Mouse (Mus musculus) forebrain, embryonic 14.5 days (tissue): ENCODE measurements around the gene Greb1. TPM values are rescaled to one million over a fixed set of nuclear protein-coding genes. Genes with fewer than 3 reads are reported as not detected.

ENCODE experiments used
- ATAC-seq: fragments of 200-750 bp; cut with Nextera tagmentation; 2 replicates; pipeline ENCODE4 v1.8.0; 2017; ENCODE audit warnings: mild to moderate bottlenecking, moderate library complexity
- DNase-seq: peaks from one replicate; pipeline ENCODE4 v3.0.0-alpha.2; 2015; ENCODE audit warnings: low spot score
- H3K27ac ChIP-seq: fragments of 300-500 bp; sonication (generic); 2 replicates; pipeline ENCODE4 v1.5.1; 2014; ENCODE audit warnings: low read depth, mild to moderate bottlenecking, control low read depth, low read length, moderate library complexity
- H3K27me3 ChIP-seq: fragments of 300-500 bp; sonication (generic); replicated peaks from 2 replicates; pipeline ENCODE4 v1.6.1; 2014; ENCODE audit warnings: low read length, control low read depth, mixed read lengths; ENCODE audit not compliant: control insufficient read depth, insufficient read depth
- H3K36me3 ChIP-seq: fragments of 300-500 bp; sonication (generic); 2 replicates; pipeline ENCODE4 v1.6.1; 2014; ENCODE audit warnings: low read length, control low read depth; ENCODE audit not compliant: control insufficient read depth, insufficient read depth
- H3K4me1 ChIP-seq: fragments of 300-500 bp; sonication (generic); 2 replicates; pipeline ENCODE4 v1.6.1; 2014; ENCODE audit warnings: antibody characterized with exemption, low read length, control low read depth; ENCODE audit not compliant: control insufficient read depth, insufficient read depth
- H3K4me2 ChIP-seq: fragments of 300-500 bp; sonication (generic); 2 replicates; pipeline ENCODE4 v1.6.1; 2014; ENCODE audit warnings: mild to moderate bottlenecking, control low read depth, low read length
- H3K4me3 ChIP-seq: fragments of 300-500 bp; sonication (generic); 2 replicates; pipeline ENCODE4 v1.5.1; 2014; ENCODE audit warnings: low read depth, low read length, control low read depth
- H3K9ac ChIP-seq: fragments of 300-500 bp; sonication (generic); 2 replicates; pipeline ENCODE4 v1.6.1; 2014; ENCODE audit warnings: mild to moderate bottlenecking, low read length, control low read depth, moderate library complexity
- H3K9me3 ChIP-seq: fragments of 300-500 bp; sonication (generic); replicated peaks from 2 replicates; pipeline ENCODE4 v1.6.1; 2016; ENCODE audit warnings: low read length, control low read depth, mixed read lengths; ENCODE audit not compliant: control insufficient read depth
- WGBS: fragments of 180-500 bp; shearing (Covaris S2); extraction: QIAGEN DNeasy Blood & Tissue Kit; methylation state at CpG from one replicate; pipeline ENCODE4 v1.1.7; 2014; 5-methylcytosine and 5-hydroxymethylcytosine counted together
- polyA plus RNA-seq: library from polyadenylated mRNA; unstranded; fragments of >200 nt; fragmentation: Nextera tagmentation; extraction: Ambion mirVana; gene quantifications from 2 replicates; pipeline ENCODE4 v1.2.1, GENCODE M21; 2014

Greb1 gene
- polyA plus RNA-seq, 1 experiment from 2014 or later, result 0.17 TPM

DNA sequence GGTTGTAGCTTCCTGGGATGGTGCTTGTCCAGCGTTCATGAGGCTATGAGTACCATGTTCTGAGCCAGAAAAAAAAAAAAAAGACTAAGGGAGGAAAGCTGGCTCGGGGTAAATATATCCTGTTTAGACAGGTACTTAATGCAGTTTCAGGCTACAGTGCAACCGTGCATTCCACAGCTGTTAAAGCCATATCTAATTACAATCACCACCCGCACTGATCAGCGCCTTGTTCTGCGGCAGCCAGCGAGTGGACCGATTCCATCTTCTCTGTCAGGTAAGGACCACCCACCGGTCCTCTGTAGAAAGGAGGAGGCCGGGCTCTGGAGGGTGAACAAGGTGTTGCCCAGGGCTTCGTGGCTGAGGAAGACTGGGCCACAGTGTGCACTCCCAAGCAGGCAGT is 34.0 kb upstream of the Greb1 start:
- WGBS, result 79% methylated on average over 11 of the region's 11 CpGs
- no peak overlapping the region for H3K9ac ChIP-seq
- no peaks in the 10 kb centered on the region for H3K36me3 ChIP-seq
- no peaks in the 10 kb centered on the region for H3K27me3 ChIP-seq
- no peak overlapping the region for H3K27ac ChIP-seq
- no peaks in the 10 kb centered on the region for H3K4me1 ChIP-seq
- ATAC-seq (no peak), DNase-seq (no peak)
- H3K4me3 ChIP-seq, result no peak overlapping the region
- H3K9me3 ChIP-seq, result no peaks in the 10 kb centered on the region
- no peak overlapping the region for H3K4me2 ChIP-seq

DNA sequence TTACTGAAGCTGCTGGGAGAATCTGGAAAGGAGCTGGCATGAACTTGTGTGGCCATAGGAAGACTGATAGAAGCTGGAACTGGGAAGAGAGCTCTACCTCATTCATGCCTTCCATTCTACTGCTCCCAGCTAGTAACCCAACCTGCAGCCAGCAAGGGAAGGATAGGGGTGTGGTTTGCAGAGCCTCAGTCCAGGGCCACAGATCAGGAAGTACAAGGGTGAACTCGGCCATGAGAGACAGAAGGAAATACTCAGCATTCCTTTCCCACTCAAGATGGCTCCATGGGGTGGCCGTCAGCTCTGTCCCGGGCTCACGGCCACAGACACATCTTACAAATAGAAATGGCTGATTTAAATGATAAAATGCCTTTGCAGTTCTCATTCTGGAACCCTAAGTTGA is 30.4 kb upstream of the Greb1 start:
- Histone ChIP-seq H3K4me2 (no peak overlapping the region), H3K4me1 (no peaks in the 10 kb centered on the region), H3K9me3 (no peaks in the 10 kb centered on the region), H3K27ac (no peak overlapping the region), H3K9ac (no peak overlapping the region), H3K4me3 (no peak overlapping the region), H3K27me3 (no peaks in the 10 kb centered on the region), H3K36me3 (peaks cover 17% of the 10 kb centered on the region; the same call in 1 of the 2 replicates)
- ATAC-seq, result no peak
- DNase-seq, result no peak
- WGBS, result 87% methylated on average over 4 of the region's 4 CpGs

- Histone ChIP-seq H3K4me2 (no peak overlapping the region), H3K9me3 (no peaks in the 10 kb centered on the region), H3K9ac (no peak overlapping the region), H3K4me1 (no peaks in the 10 kb centered on the region), H3K27me3 (no peaks in the 10 kb centered on the region), H3K4me3 (no peak overlapping the region), H3K27ac (no peak overlapping the region), H3K36me3 (peaks cover 30% of the 10 kb centered on the region)
- 89% methylated on average over 2 of the region's 2 CpGs for WGBS
- DNase-seq (no peak), ATAC-seq (no peak)
Observed at GRCm38 (mm10) chr12:16829785-16830184, 29.1 kb upstream of the Greb1 start.

- Histone ChIP-seq H3K9me3 (no peaks in the 10 kb centered on the region), H3K27ac (no peak overlapping the region), H3K36me3 (peaks cover 42% of the 10 kb centered on the region), H3K4me3 (no peak overlapping the region), H3K4me2 (no peak overlapping the region), H3K4me1 (no peaks in the 10 kb centered on the region), H3K27me3 (no peaks in the 10 kb centered on the region), H3K9ac (no peak overlapping the region)
- no peak for DNase-seq
- ATAC-seq, result no peak
- 90% methylated on average over 6 of the region's 6 CpGs for WGBS
Observed at GRCm38 (mm10) chr12:16828505-16828904, 27.8 kb upstream of the Greb1 start.

- Histone ChIP-seq H3K9ac (no peak overlapping the region), H3K27ac (no peak overlapping the region), H3K4me3 (no peak overlapping the region), H3K4me1 (no peaks in the 10 kb centered on the region), H3K27me3 (no peaks in the 10 kb centered on the region), H3K4me2 (no peak overlapping the region), H3K9me3 (no peaks in the 10 kb centered on the region), H3K36me3 (peaks cover 77% of the 10 kb centered on the region)
- 96% methylated on average over 1 of the region's 1 CpGs for WGBS
- no peak for DNase-seq
- ATAC-seq, result no peak
Observed at GRCm38 (mm10) chr12:16823701-16824100, 23.0 kb upstream of the Greb1 start.

DNA sequence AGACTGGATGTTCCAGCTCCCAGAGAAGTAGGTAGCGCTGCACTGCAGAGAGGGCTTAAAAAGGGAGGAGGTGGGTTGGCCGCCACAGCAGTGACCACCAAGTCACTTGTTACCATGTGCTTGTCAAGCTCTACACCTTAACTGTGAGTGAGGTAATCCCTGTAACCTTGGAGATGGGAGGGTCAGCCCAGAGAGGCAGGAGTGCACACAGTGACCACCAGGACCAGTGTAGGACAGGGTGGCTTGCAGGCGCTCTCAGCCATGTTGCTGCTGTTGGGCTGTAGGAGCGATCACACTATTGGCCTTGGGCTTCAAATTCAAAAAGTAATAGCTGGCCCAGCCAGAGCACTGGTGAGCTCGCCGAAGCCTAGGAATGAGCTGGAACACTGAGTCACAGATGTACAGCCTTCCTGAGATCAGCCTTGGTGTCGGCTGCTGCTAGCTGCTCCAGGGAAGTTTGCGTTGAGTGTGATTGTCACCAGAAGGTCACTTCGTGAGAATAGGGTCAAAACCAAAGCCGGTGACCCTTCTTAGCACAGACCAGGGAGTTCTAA is 21.6 kb upstream of the Greb1 start:
- DNase-seq (no peak), ATAC-seq (no peak)
- no peak overlapping the region for H3K9ac ChIP-seq
- H3K4me2 ChIP-seq, result no peak overlapping the region
- no peak overlapping the region for H3K4me3 ChIP-seq
- H3K4me1 ChIP-seq, result peaks cover 2% of the 10 kb centered on the region; the same call in 1 of the 2 replicates
- H3K36me3 ChIP-seq, result peaks cover 78% of the 10 kb centered on the region
- no peaks in the 10 kb centered on the region for H3K9me3 ChIP-seq
- H3K27me3 ChIP-seq, result no peaks in the 10 kb centered on the region
- 95% methylated on average over 10 of the region's 10 CpGs for WGBS
- no peak overlapping the region for H3K27ac ChIP-seq

DNA sequence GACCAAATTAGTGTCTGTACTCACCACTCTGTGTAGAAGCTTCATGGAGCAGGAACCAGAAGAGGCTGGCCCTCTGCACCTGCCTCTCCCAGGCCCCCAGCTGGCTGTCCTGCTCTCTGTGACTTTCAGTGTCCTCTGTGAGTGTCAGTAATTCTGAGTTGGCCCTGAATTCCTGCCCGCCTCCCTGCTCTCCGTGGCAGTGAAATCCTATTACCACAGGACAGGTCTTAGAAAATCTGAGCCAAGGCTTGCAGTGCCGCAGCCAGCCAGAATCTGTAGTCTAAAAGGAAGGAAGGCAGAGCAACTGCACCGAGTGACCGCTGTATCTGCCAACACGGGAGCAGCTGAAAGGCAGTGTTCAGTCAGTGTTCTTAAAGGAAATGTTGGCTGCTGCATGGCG is 20.1 kb upstream of the Greb1 start:
- Histone ChIP-seq H3K9me3 (no peaks in the 10 kb centered on the region), H3K27ac (no peak overlapping the region), H3K36me3 (peaks cover 76% of the 10 kb centered on the region), H3K4me3 (no peak overlapping the region), H3K9ac (no peak overlapping the region), H3K4me1 (peaks cover 2% of the 10 kb centered on the region; the same call in 1 of the 2 replicates), H3K27me3 (no peaks in the 10 kb centered on the region), H3K4me2 (no peak overlapping the region)
- DNase-seq (no peak), ATAC-seq (no peak)
- 86% methylated on average over 7 of the region's 7 CpGs for whole genome bisulfite sequencing

- DNase-seq, result peak; percentile 63
- no peak overlapping the region for H3K4me3 ChIP-seq
- no peak overlapping the region for H3K9ac ChIP-seq
- no peak overlapping the region for H3K4me2 ChIP-seq
- ATAC-seq, result peak; percentile 56
- peaks cover 62% of the 10 kb centered on the region for H3K36me3 ChIP-seq
- peaks cover 2% of the 10 kb centered on the region; the same call in 1 of the 2 replicates for H3K4me1 ChIP-seq
- no peak overlapping the region for H3K27ac ChIP-seq
- H3K27me3 ChIP-seq, result no peaks in the 10 kb centered on the region
- 43% methylated on average over 11 of the region's 11 CpGs for WGBS
- H3K9me3 ChIP-seq, result no peaks in the 10 kb centered on the region
Observed at GRCm38 (mm10) chr12:16818513-16818912, 17.8 kb upstream of the Greb1 start.

DNA sequence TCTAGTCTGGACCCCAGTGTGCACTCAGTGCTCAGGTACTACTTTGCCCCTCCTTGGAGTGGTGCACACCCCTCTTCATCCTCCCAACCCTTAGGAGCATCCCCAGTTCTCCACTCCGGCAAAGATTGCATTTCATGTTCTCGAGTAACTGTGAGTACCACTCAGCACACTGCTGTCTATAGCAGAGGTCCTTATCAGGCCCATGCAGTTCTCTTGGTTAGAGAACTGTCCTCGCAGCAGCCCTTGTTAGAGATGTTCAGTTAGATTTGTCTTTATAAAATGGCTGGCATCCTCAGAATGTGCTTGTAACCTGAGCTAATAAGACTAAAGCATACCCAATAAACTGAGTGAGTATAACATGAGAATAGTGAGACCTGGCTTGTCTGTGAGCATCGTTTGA is 16.5 kb upstream of the Greb1 start:
- 94% methylated on average over 4 of the region's 4 CpGs for WGBS
- H3K4me1 ChIP-seq, result peaks cover 2% of the 10 kb centered on the region; the same call in 1 of the 2 replicates

More for the DNA sequence above, 16.5 kb upstream of the Greb1 start:
- Histone ChIP-seq H3K27ac (no peak overlapping the region), H3K27me3 (no peaks in the 10 kb centered on the region), H3K9me3 (no peaks in the 10 kb centered on the region), H3K4me3 (no peak overlapping the region), H3K4me2 (no peak overlapping the region), H3K36me3 (peaks cover 49% of the 10 kb centered on the region), H3K9ac (no peak overlapping the region)
- DNase-seq, result no peak
- ATAC-seq, result no peak
